In genomic region chr1:151289061-151289460, GRCm38 (mm10) we compare ENCODE assay signal across 22 mouse cellular contexts. TPM values are rescaled to one million over a fixed set of nuclear protein-coding genes. Genes with fewer than 3 reads are reported as not detected.
DNase-seq lines count a peak whose midpoint lies in the region; ATAC-seq and TF ChIP-seq lines count a peak whose summit lies in the region.
"Had no signal": no experiment of that assay in that cellular context is flagged by ENCODE, and none has a peak within 500 bp of the region (broad histone marks: within the 10 kb centered on the region; RNA-seq: fewer than 3 reads in every experiment).

No protein-coding gene starts in this region.

- no peak for TF ChIP-seq CTCF in small intestine, adult 2 months (IDR thresholded peaks at IDR 0.05; ENCODE audit: extremely low read depth, insufficient read length, insufficient replicate concordance, low read depth, low read length)

- H3K9me3 ChIP-seq in intestine, embryonic 15.5 days, result no peaks in the 10 kb centered on the region
- no peaks in the 10 kb centered on the region for H3K9me3 ChIP-seq in intestine, embryonic 16.5 days (ENCODE audit: control insufficient read depth, low read length)
- H3K9me3 ChIP-seq in liver, embryonic 12.5 days (replicated peaks), result no peaks in the 10 kb centered on the region
- H3K9me3 ChIP-seq in midbrain, embryonic 13.5 days, result no peaks in the 10 kb centered on the region
- H3K9me3 ChIP-seq: embryonic facial prominence, embryonic 13.5 days; embryonic facial prominence, embryonic 15.5 days; forebrain, embryonic 10.5 days; forebrain, embryonic 12.5 days had no signal

- no peak for TF ChIP-seq POLR2A in small intestine, adult 2 months (IDR thresholded peaks at IDR 0.05; ENCODE audit: low read depth, low read length)

- peaks cover 2% of the 10 kb centered on the region; the same call in 1 of the 2 replicates for H3K4me1 ChIP-seq in intestine, embryonic 15.5 days (replicated peaks)
- H3K4me1 ChIP-seq in intestine, embryonic 16.5 days (ENCODE audit: control insufficient read depth, insufficient read depth, low read length), result peaks cover 7% of the 10 kb centered on the region; the same call in 1 of the 2 replicates
- peaks cover 11% of the 10 kb centered on the region; the same call in 1 of the 2 replicates for H3K4me1 ChIP-seq in small intestine, adult 2 months (ENCODE audit: control insufficient read depth, insufficient read depth, insufficient read length, low read length)
- peaks cover 28% of the 10 kb centered on the region for H3K4me1 ChIP-seq in liver, embryonic 12.5 days
- 0 out of 2 replicates have a peak, but pooled peaks cover 5% of the 10 kb centered on the region for H3K4me1 ChIP-seq in midbrain, embryonic 13.5 days (replicated peaks)
- H3K4me1 ChIP-seq: forebrain, embryonic 10.5 days; forebrain, embryonic 12.5 days had no signal

- no peak overlapping the region for H3K4me3 ChIP-seq in intestine, embryonic 15.5 days (replicated peaks)
- H3K4me3 ChIP-seq in intestine, embryonic 16.5 days (ENCODE audit: low read length), result no peak overlapping the region
- no peak overlapping the region for H3K4me3 ChIP-seq in small intestine, adult 2 months (ENCODE audit: low read depth, low read length)
- H3K4me3 ChIP-seq in liver, embryonic 12.5 days, result no peak overlapping the region
- H3K4me3 ChIP-seq in midbrain, embryonic 13.5 days (replicated peaks), result no peak overlapping the region
- H3K4me3 ChIP-seq: embryonic facial prominence, embryonic 13.5 days; embryonic facial prominence, embryonic 15.5 days; erythroblast, embryonic 14.5 days; forebrain, embryonic 10.5 days; forebrain, embryonic 12.5 days had no signal

- intact Hi-C loops in left cerebral cortex, postnatal 4 days (cut with DNase I), result no loop called here

- peak; percentile 62 for ATAC-seq in intestine, embryonic 15.5 days
- ATAC-seq in intestine, embryonic 16.5 days, result peak; percentile 53; the same call in 1 of the 2 replicates
- no peak for ATAC-seq in liver, embryonic 12.5 days
- no peak for ATAC-seq in midbrain, embryonic 13.5 days
- ATAC-seq: forebrain, embryonic 14.5 days had no signal

- no peak overlapping the region for H3K9ac ChIP-seq in intestine, embryonic 15.5 days
- H3K9ac ChIP-seq in intestine, embryonic 16.5 days (ENCODE audit: low read depth, low read length), result no peak overlapping the region
- H3K9ac ChIP-seq in liver, embryonic 12.5 days, result no peak overlapping the region
- no peak overlapping the region for H3K9ac ChIP-seq in midbrain, embryonic 13.5 days (replicated peaks)
- H3K9ac ChIP-seq: embryonic facial prominence, embryonic 13.5 days; embryonic facial prominence, embryonic 15.5 days; forebrain, embryonic 12.5 days had no signal

- H3K36me3 ChIP-seq in intestine, embryonic 15.5 days, result no peaks in the 10 kb centered on the region
- H3K36me3 ChIP-seq in intestine, embryonic 16.5 days (ENCODE audit: control insufficient read depth, insufficient read depth, low read length), result no peaks in the 10 kb centered on the region
- H3K36me3 ChIP-seq in small intestine, adult 2 months (ENCODE audit: control insufficient read depth, insufficient read depth, low read length), result no peaks in the 10 kb centered on the region
- H3K36me3 ChIP-seq in liver, embryonic 12.5 days, result no peaks in the 10 kb centered on the region
- H3K36me3 ChIP-seq in midbrain, embryonic 13.5 days, result no peaks in the 10 kb centered on the region
- H3K36me3 ChIP-seq: embryonic facial prominence, embryonic 13.5 days; embryonic facial prominence, embryonic 15.5 days; forebrain, embryonic 10.5 days; forebrain, embryonic 12.5 days had no signal

- H3K27me3 ChIP-seq in intestine, embryonic 15.5 days (replicated peaks), result no peaks in the 10 kb centered on the region
- H3K27me3 ChIP-seq in intestine, embryonic 16.5 days (replicated peaks; ENCODE audit: control insufficient read depth, insufficient read depth, low read length), result no peaks in the 10 kb centered on the region
- H3K27me3 ChIP-seq in small intestine, adult 2 months (ENCODE audit: control insufficient read depth, insufficient read depth, low read length), result no peaks in the 10 kb centered on the region
- H3K27me3 ChIP-seq in liver, embryonic 12.5 days (replicated peaks), result no peaks in the 10 kb centered on the region
- H3K27me3 ChIP-seq in midbrain, embryonic 13.5 days, result no peaks in the 10 kb centered on the region
- H3K27me3 ChIP-seq: embryonic facial prominence, embryonic 13.5 days; embryonic facial prominence, embryonic 15.5 days; forebrain, embryonic 12.5 days had no signal

- peak overlapping the region; percentile 64; the same call in 1 of the 2 replicates for H3K27ac ChIP-seq in intestine, embryonic 15.5 days
- 0 out of 2 replicates have a peak overlapping the region, but pooled peaks have one; percentile 75 for H3K27ac ChIP-seq in intestine, embryonic 16.5 days (ENCODE audit: low read length)
- peak overlapping the region; percentile 71 for H3K27ac ChIP-seq in small intestine, adult 2 months (ENCODE audit: insufficient read depth, low read depth, low read length)
- no peak overlapping the region for H3K27ac ChIP-seq in liver, embryonic 12.5 days
- H3K27ac ChIP-seq in midbrain, embryonic 13.5 days, result no peak overlapping the region
- H3K27ac ChIP-seq: embryonic facial prominence, embryonic 13.5 days; forebrain, embryonic 10.5 days; forebrain, embryonic 12.5 days had no signal

- DNase-seq in left cerebral cortex, postnatal 4 days, result no peak
- DNase-seq: adrenal gland, adult 2 months; adrenal gland, postnatal 10 days; adrenal gland, postnatal 25 days; cerebellum, adult 11 months; cerebellum, adult 18-20 months; cerebellum, adult 8-10 months; cerebellum, adult 9-11 months; cerebellum, postnatal 14 days; cerebellum, postnatal 36 days; embryo, embryonic 11 days had no signal

- WGBS in intestine, embryonic 15.5 days, result 66% methylated on average over 7 of the region's 7 CpGs
- WGBS in intestine, embryonic 16.5 days, result 70% methylated on average over 7 of the region's 7 CpGs
- 41% methylated on average over 7 of the region's 7 CpGs for WGBS in small intestine, adult 2 months
- 80% methylated on average over 7 of the region's 7 CpGs for WGBS in liver, embryonic 12.5 days (ENCODE audit: insufficient replicate concordance)
- WGBS in midbrain, embryonic 13.5 days, result 96% methylated on average over 7 of the region's 7 CpGs

- H3K4me2 ChIP-seq in intestine, embryonic 15.5 days (replicated peaks), result no peak overlapping the region
- no peak overlapping the region for H3K4me2 ChIP-seq in intestine, embryonic 16.5 days (ENCODE audit: low read depth, low read length)
- no peak overlapping the region for H3K4me2 ChIP-seq in liver, embryonic 12.5 days
- no peak overlapping the region for H3K4me2 ChIP-seq in midbrain, embryonic 13.5 days (replicated peaks)
- H3K4me2 ChIP-seq: embryonic facial prominence, embryonic 13.5 days; embryonic facial prominence, embryonic 15.5 days; forebrain, embryonic 12.5 days had no signal

RNA-seq across cellular contexts. Expression of gene Ivns1abp, which starts 55.2 kb away (rescaled TPM):
- 313 and 339 TPM in 2 replicates for polyA plus RNA-seq in intestine, embryonic 15.5 days (2015; fragmentation: Nextera tagmentation; extraction: Ambion mirVana)
- polyA plus RNA-seq in intestine, embryonic 16.5 days (2015; fragmentation: Nextera tagmentation; extraction: Ambion mirVana), result 331 and 345 TPM in 2 replicates
- polyA plus RNA-seq in small intestine, adult 2 months (2012; rRNA removed), result 14.1 and 37.6 TPM in 2 replicates
- polyA plus RNA-seq in liver, embryonic 12.5 days (2016; fragmentation: Nextera tagmentation; extraction: Ambion mirVana), result 140 and 141 TPM in 2 replicates
- polyA plus RNA-seq in midbrain, embryonic 13.5 days (2015; fragmentation: Nextera tagmentation; extraction: Ambion mirVana), result 304 and 319 TPM in 2 replicates
- 100 to 1,000 TPM; 257 to 290 TPM for total RNA-seq in left cerebral cortex, postnatal 4 days (2021)

Comparison
In these comparisons a context has a peak if more than half of its experiments do, and no peak if none do; other contexts are left out.
1. ATAC-seq: peak in intestine, embryonic 15.5 days (single experiment) and intestine, embryonic 16.5 days (single experiment); none in liver, embryonic 12.5 days (single experiment) and midbrain, embryonic 13.5 days (single experiment).
2. H3K27ac ChIP-seq: peak in intestine, embryonic 15.5 days (single experiment), intestine, embryonic 16.5 days (single experiment) and small intestine, adult 2 months (single experiment); none in liver, embryonic 12.5 days (single experiment) and midbrain, embryonic 13.5 days (single experiment).